Mouse (Mus musculus) cerebellum, adult 2 months (tissue): ENCODE measurements around the gene Flrt2. TPM values are rescaled to one million over a fixed set of nuclear protein-coding genes. Genes with fewer than 3 reads are reported as not detected.

Experiments
- DNase-seq, 2 experiments: peaks; one replicate each; pipeline ENCODE4 v3.0.0; 2021
- H3K27ac ChIP-seq: fragments of 200-500 bp; 2 replicates; pipeline ENCODE4 v1.5.1; 2012; ENCODE audit warnings: low read length, control low read depth, inconsistent platforms; ENCODE audit not compliant: insufficient read depth
- H3K27me3 ChIP-seq: fragments of 200-500 bp; 2 replicates; pipeline ENCODE4 v1.6.1; 2012; ENCODE audit warnings: inconsistent platforms, mild to moderate bottlenecking, low read length, moderate library complexity; ENCODE audit not compliant: control insufficient read depth, insufficient read depth
- H3K4me1 ChIP-seq: fragments of 200-500 bp; 2 replicates; pipeline ENCODE4 v1.6.1; 2011; ENCODE audit warnings: low read length; ENCODE audit not compliant: control insufficient read depth, insufficient read depth
- H3K4me3 ChIP-seq: fragments of 200-500 bp; replicated peaks from 2 replicates; pipeline ENCODE3; 2011; ENCODE audit warnings: mild to moderate bottlenecking, low read depth, low read length, control low read depth; ENCODE audit not compliant: insufficient read depth
- CTCF ChIP-seq: fragments of 200-500 bp; IDR thresholded peaks from 2 replicates; pipeline ENCODE4 v1.5.1; 2011; ENCODE audit warnings: low read depth, mild to moderate bottlenecking, control low read depth, low read length, moderate library complexity, borderline replicate concordance; ENCODE audit not compliant: insufficient read depth
- POLR2A ChIP-seq: fragments of 200-500 bp; IDR thresholded peaks from 2 replicates; pipeline ENCODE4 v1.6.1; 2011; ENCODE audit warnings: low read length, control low read depth, borderline replicate concordance; ENCODE audit not compliant: insufficient read depth
- WGBS: fragments of 180-500 bp; shearing (Covaris S2); methylation state at CpG from one replicate; pipeline ENCODE4 v1.1.7; 2018; 5-methylcytosine and 5-hydroxymethylcytosine counted together
- polyA plus RNA-seq: library from polyadenylated mRNA; depleted of rRNA; stranded (reverse); fragments of >200 nt; gene quantifications from 2 replicates; pipeline ENCODE4 v1.2.3, GENCODE M21; 2012

Flrt2 gene
- polyA plus RNA-seq, 1 experiment = 5.3 TPM

DNA sequence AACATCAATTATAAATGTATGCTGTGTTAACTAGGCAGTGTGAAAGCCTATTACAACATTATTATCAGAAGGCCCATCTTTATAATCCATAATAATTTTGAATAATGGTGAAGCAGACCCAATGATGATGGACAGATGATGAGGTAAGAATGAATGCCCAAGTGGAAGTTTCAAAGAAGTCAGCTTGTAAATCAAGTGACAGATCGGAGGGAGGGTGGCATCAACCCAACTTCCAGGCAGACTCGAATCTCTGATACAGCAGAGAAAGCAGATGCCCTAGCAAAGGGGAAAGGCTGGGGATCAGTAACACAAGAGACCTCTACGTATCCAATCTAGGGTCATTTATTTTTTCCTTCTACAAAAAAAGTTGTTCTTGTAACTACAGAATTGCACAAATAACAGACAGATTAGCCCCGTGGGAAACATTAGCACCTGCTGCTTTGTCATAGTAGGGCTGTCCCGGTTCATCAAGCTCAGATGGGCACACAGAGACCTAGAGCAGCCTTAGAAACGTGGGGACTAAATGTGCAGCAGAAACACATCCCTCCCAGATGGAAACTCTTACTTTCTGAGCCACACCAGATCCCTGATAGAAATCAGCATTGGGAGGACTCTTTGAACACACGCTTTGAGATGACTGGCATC is 46.6 kb downstream of the Flrt2 start:
- TF ChIP-seq POLR2A = no peak
- TF ChIP-seq CTCF = no peak
- no peak for DNase-seq
- no peak overlapping the region for H3K4me3 ChIP-seq
- no peaks in the 10 kb centered on the region for H3K27me3 ChIP-seq
- WGBS = 48% methylated on average over 7 of the region's 7 CpGs
- no peak overlapping the region for H3K27ac ChIP-seq
- H3K4me1 ChIP-seq = no peaks in the 10 kb centered on the region; the same call in 1 of the 2 replicates

- TF ChIP-seq CTCF (no peak), POLR2A (no peak)
- H3K27ac ChIP-seq = no peak overlapping the region
- no peaks in the 10 kb centered on the region; the same call in 1 of the 2 replicates for H3K4me1 ChIP-seq
- H3K27me3 ChIP-seq = no peaks in the 10 kb centered on the region
- no peak for DNase-seq
- 55% methylated on average over 5 of the region's 5 CpGs for WGBS
- H3K4me3 ChIP-seq = no peak overlapping the region
Measured at GRCm38 (mm10) chr12:95739739-95740138, 47.7 kb downstream of the Flrt2 start.

- no peak for TF ChIP-seq POLR2A
- TF ChIP-seq CTCF = no peak
- Histone ChIP-seq H3K27ac (no peak overlapping the region), H3K27me3 (no peaks in the 10 kb centered on the region), H3K4me1 (no peaks in the 10 kb centered on the region; the same call in 1 of the 2 replicates), H3K4me3 (no peak overlapping the region)
- DNase-seq = no peak
- 79% methylated on average over 11 of the region's 11 CpGs for WGBS
Measured at GRCm38 (mm10) chr12:95741296-95741695, 49.3 kb downstream of the Flrt2 start.

DNA sequence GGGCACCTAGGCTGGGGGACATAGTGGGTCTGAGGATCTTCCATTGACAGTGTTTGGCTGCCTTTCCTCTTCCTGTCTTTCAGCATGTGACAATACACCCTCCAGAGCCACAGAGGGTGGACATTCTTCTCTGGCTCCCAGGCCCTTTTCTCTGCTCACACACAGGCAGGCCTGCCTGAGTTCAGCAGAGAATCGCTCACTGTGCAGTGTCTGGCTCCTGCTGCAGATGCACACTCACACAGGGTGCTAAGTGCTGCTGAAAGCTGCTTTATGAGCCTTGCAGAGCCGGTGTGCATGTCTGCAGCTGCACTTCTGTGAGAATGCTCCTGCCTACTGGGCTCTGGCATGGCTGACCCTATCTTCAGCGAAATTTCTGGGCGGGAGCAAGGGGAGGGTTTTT is 52.3 kb downstream of the Flrt2 start:
- no peaks in the 10 kb centered on the region for H3K27me3 ChIP-seq
- TF ChIP-seq POLR2A (no peak), CTCF (no peak)
- H3K27ac ChIP-seq = no peak overlapping the region
- DNase-seq = no peak
- no peak overlapping the region for H3K4me3 ChIP-seq
- WGBS = 24% methylated on average over 4 of the region's 4 CpGs
- H3K4me1 ChIP-seq = no peaks in the 10 kb centered on the region; the same call in 1 of the 2 replicates

GRCm38 (mm10) chr12:95746856-95747579 is 55.0 kb downstream of the Flrt2 start:
- no peak for DNase-seq
- no peaks in the 10 kb centered on the region for H3K27me3 ChIP-seq
- H3K4me1 ChIP-seq = no peaks in the 10 kb centered on the region
- no peak overlapping the region for H3K4me3 ChIP-seq
- H3K27ac ChIP-seq = no peak overlapping the region
- TF ChIP-seq POLR2A = no peak
- no peak for TF ChIP-seq CTCF
- WGBS = 44% methylated on average over 10 of the region's 10 CpGs

GRCm38 (mm10) chr12:95748760-95749159 is 56.7 kb downstream of the Flrt2 start:
- TF ChIP-seq CTCF = no peak
- TF ChIP-seq POLR2A = no peak
- WGBS = 96% methylated on average over 2 of the region's 2 CpGs

DNA sequence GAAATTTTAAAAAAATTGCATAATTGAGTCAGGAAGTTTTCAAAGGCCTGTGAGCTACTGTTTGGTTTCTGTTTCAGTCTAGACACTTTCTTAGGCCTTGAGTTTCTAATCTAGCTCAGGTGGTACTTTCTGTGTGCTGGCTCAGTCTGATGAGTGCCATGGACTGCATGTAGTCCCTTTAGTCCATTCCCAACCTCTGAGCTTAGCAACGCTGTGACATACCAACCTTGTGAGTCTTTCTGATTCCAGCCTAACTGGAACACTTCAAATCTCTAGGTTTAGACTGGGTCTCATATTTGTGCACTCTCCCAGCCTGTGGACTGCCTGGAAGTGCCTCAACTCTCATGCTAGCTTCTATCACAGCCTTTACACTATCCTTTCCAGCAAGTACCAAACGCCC is 57.2 kb downstream of the Flrt2 start:
- Histone ChIP-seq H3K27me3 (no peaks in the 10 kb centered on the region), H3K4me3 (no peak overlapping the region), H3K4me1 (no peaks in the 10 kb centered on the region), H3K27ac (no peak overlapping the region)
- TF ChIP-seq POLR2A (no peak), CTCF (no peak)
- 92% methylated on average over 2 of the region's 2 CpGs for WGBS
- no peak for DNase-seq

More at GRCm38 (mm10) chr12:95748760-95749159, 56.7 kb downstream of the Flrt2 start:
- Histone ChIP-seq H3K27me3 (no peaks in the 10 kb centered on the region), H3K27ac (no peak overlapping the region), H3K4me3 (no peak overlapping the region), H3K4me1 (no peaks in the 10 kb centered on the region)
- no peak for DNase-seq

GRCm38 (mm10) chr12:95759212-95759746 is 67.3 kb downstream of the Flrt2 start:
- Histone ChIP-seq H3K27me3 (no peaks in the 10 kb centered on the region), H3K4me3 (no peak overlapping the region), H3K4me1 (no peaks in the 10 kb centered on the region), H3K27ac (no peak overlapping the region)
- DNase-seq = no peak
- TF ChIP-seq CTCF (no peak), POLR2A (no peak)
- 97% methylated on average over 5 of the region's 5 CpGs for WGBS
